Mouse (Mus musculus): Measurements from ENCODE around the gene Tcf19. TPM values are rescaled to one million over a fixed set of nuclear protein-coding genes. Genes with fewer than 3 reads are reported as not detected.

Gene Tcf19
- polyA plus RNA-seq, 1 experiment from 2014 or later = 35.5 TPM

DNA sequence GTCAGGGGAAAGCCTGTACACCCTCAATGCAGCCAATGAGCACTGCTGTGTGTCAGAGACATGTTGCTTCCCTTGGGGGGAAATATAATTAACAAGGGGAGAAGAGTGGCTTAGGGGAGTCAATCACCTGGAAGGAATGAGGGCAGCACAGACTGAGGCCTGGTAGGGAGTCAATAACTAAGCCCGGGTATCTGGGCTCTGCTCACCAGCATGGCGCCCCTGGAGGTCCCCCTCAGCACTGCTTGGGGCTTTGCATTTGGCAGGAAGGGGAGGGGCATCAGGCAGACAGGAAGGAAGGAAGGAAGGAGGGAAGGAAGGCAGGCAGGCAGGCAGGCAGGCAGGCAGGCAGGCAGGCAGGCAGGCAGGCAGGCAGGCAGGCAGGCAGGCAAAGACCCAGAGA is 30.8 kb upstream of the Tcf19 start:
- Histone ChIP-seq H3K9me3 (replicated peaks; ENCODE audit: low read length) (no peaks in the 10 kb centered on the region), H3K9ac (ENCODE audit: low read depth, low read length) (no peak overlapping the region), H3K27me3 (ENCODE audit: insufficient read depth, low read length) (no peaks in the 10 kb centered on the region), H3K36me3 (ENCODE audit: insufficient read depth, low read length) (no peaks in the 10 kb centered on the region), H3K27ac (no peak overlapping the region), H3K4me3 (replicated peaks; ENCODE audit: low read depth, low read length) (no peak overlapping the region), H3K4me1 (replicated peaks; ENCODE audit: insufficient read depth, low read length) (no peaks in the 10 kb centered on the region), H3K4me2 (ENCODE audit: low read length) (no peak overlapping the region)
- no peak for TF ChIP-seq CTCF (IDR thresholded peaks at IDR 0.05; ENCODE audit: low read depth)
- 67% methylated on average over 2 of the region's 2 CpGs for WGBS
- ATAC-seq (replicated peaks; ENCODE audit: low FRiP score, low read depth) (no peak), DNase-seq (ENCODE audit: low spot score) (no peak)

DNA sequence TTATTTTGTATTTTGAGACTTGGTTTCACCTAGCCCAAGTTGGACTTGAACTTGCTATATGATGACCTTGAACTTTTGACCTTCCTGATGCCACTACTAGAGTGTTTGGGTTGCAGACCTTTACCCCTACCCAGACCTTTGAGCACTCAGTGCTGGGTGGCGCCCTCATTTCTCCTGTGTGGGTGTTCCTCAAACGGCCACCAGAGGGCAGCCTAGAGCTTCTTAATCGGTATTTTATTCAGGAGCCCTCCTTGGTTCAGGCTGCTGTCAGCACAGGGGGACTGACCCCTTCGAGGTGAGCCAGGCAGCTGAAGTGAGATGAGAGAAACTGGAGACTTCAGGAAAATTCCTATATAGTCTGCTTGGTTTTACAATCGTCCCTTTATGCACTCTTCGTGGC is 28.1 kb upstream of the Tcf19 start:
- Histone ChIP-seq H3K27ac (no peak overlapping the region), H3K36me3 (ENCODE audit: insufficient read depth, low read length) (no peaks in the 10 kb centered on the region), H3K9me3 (replicated peaks; ENCODE audit: low read length) (no peaks in the 10 kb centered on the region), H3K9ac (ENCODE audit: low read depth, low read length) (no peak overlapping the region), H3K4me1 (replicated peaks; ENCODE audit: insufficient read depth, low read length) (no peaks in the 10 kb centered on the region), H3K4me2 (ENCODE audit: low read length) (no peak overlapping the region), H3K27me3 (ENCODE audit: insufficient read depth, low read length) (no peaks in the 10 kb centered on the region), H3K4me3 (replicated peaks; ENCODE audit: low read depth, low read length) (no peak overlapping the region)
- 36% methylated on average over 6 of the region's 6 CpGs for WGBS
- peak; percentile 68 for DNase-seq (ENCODE audit: low spot score)
- peak; percentile 41; the same call in 1 of the 2 replicates for ATAC-seq (replicated peaks; ENCODE audit: low FRiP score, low read depth)
- peak; percentile 79 for TF ChIP-seq CTCF (IDR thresholded peaks at IDR 0.05; ENCODE audit: low read depth)

DNA sequence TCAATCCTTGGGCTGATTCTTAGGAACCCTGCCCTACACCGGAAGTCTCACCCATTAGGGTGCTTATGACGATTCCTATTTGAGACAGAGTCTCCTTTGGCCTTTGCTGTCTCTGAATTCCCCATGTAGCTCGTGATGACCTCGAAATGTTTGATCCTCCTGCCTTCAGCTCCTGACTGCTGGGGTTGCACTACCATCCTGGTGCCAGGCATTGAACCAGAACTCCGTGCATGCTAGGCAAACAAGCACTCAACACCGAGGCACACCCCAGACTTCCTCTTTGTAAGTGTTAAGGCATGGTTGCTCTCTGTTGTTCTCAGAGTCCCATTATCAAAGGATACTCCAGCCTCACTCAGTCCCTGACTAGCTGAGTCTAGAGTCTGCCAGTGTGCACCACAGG is 27.4 kb upstream of the Tcf19 start:
- no peak for ATAC-seq (replicated peaks; ENCODE audit: low FRiP score, low read depth)
- TF ChIP-seq CTCF (IDR thresholded peaks at IDR 0.05; ENCODE audit: low read depth) = no peak
- Histone ChIP-seq H3K9ac (ENCODE audit: low read depth, low read length) (no peak overlapping the region), H3K4me3 (replicated peaks; ENCODE audit: low read depth, low read length) (no peak overlapping the region), H3K27me3 (ENCODE audit: insufficient read depth, low read length) (no peaks in the 10 kb centered on the region), H3K4me1 (replicated peaks; ENCODE audit: insufficient read depth, low read length) (no peaks in the 10 kb centered on the region), H3K27ac (no peak overlapping the region), H3K36me3 (ENCODE audit: insufficient read depth, low read length) (no peaks in the 10 kb centered on the region), H3K9me3 (replicated peaks; ENCODE audit: low read length) (no peaks in the 10 kb centered on the region), H3K4me2 (ENCODE audit: low read length) (no peak overlapping the region)
- no peak for DNase-seq (ENCODE audit: low spot score)
- WGBS = 67% methylated on average over 6 of the region's 6 CpGs

DNA sequence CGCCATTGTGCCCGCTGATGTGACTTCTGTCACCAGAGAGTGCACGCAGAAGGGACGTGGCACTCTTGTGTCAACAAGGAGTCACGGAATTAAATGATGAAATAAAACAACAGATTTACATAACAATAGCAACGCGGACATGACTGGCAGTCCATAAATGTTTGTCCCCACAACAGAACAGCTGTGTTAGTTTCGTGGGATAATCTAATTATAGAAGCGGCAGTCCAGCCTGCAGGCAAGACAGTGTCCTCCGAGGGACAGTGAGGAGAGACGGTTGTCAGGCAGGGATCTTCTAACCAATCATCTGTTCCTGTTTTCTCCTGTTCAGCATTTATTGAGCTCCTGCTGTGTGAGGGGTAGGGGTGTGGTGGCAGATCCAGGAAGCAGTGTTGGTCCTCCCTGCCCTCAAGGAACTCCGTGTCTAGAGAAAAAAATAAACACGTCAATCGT is 26.8 kb upstream of the Tcf19 start:
- peak; percentile 24 for DNase-seq (ENCODE audit: low spot score)
- 54% methylated on average over 14 of the region's 14 CpGs for WGBS
- no peak overlapping the region for H3K9ac ChIP-seq (ENCODE audit: low read depth, low read length)
- TF ChIP-seq CTCF (IDR thresholded peaks at IDR 0.05; ENCODE audit: low read depth) = no peak
- no peak overlapping the region for H3K27ac ChIP-seq
- H3K9me3 ChIP-seq (replicated peaks; ENCODE audit: low read length) = no peaks in the 10 kb centered on the region
- no peaks in the 10 kb centered on the region for H3K36me3 ChIP-seq (ENCODE audit: insufficient read depth, low read length)
- H3K27me3 ChIP-seq (ENCODE audit: insufficient read depth, low read length) = no peaks in the 10 kb centered on the region
- no peak for ATAC-seq (replicated peaks; ENCODE audit: low FRiP score, low read depth)
- H3K4me3 ChIP-seq (replicated peaks; ENCODE audit: low read depth, low read length) = no peak overlapping the region
- no peak overlapping the region for H3K4me2 ChIP-seq (ENCODE audit: low read length)
- H3K4me1 ChIP-seq (replicated peaks; ENCODE audit: insufficient read depth, low read length) = no peaks in the 10 kb centered on the region

DNA sequence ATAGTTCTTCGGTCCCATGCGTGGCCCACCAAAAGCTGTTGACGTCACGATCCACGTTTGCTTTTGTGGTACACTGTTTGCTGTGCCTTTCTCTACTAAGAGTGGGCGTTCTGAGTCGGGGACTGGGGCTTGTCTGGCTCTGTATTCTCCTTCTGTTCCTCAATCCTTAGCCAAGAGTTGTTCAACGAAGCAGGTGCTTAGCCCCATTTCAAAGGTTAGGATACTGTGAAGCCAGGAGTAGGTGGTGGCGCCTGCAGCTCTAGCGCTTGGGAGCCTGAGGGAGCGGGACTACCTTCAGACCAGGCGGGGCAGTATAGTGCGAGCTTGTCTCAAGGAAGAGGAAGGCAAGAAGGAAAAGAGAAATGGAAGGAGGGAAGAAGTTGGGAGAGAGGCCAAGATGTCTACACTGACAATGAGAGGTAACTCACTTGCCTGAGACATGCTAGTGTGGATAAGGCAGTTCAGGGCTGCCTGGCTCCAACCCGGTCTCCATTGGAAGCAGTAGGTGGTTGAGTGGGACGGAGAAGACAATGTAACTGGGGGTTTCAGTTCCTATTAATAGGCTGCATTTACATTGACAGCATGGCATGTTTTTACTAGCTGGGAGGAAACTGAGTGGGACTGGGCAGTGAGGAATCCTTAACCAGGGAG is 26.3 kb upstream of the Tcf19 start:
- DNase-seq (ENCODE audit: low spot score) = no peak
- Histone ChIP-seq H3K4me1 (replicated peaks; ENCODE audit: insufficient read depth, low read length) (no peaks in the 10 kb centered on the region), H3K27ac (no peak overlapping the region), H3K27me3 (ENCODE audit: insufficient read depth, low read length) (no peaks in the 10 kb centered on the region), H3K9ac (ENCODE audit: low read depth, low read length) (no peak overlapping the region), H3K9me3 (replicated peaks; ENCODE audit: low read length) (no peaks in the 10 kb centered on the region), H3K4me3 (replicated peaks; ENCODE audit: low read depth, low read length) (no peak overlapping the region), H3K4me2 (ENCODE audit: low read length) (no peak overlapping the region), H3K36me3 (ENCODE audit: insufficient read depth, low read length) (no peaks in the 10 kb centered on the region)
- TF ChIP-seq CTCF (IDR thresholded peaks at IDR 0.05; ENCODE audit: low read depth) = no peak
- WGBS = 86% methylated on average over 15 of the region's 15 CpGs
- no peak for ATAC-seq (replicated peaks; ENCODE audit: low FRiP score, low read depth)

DNA sequence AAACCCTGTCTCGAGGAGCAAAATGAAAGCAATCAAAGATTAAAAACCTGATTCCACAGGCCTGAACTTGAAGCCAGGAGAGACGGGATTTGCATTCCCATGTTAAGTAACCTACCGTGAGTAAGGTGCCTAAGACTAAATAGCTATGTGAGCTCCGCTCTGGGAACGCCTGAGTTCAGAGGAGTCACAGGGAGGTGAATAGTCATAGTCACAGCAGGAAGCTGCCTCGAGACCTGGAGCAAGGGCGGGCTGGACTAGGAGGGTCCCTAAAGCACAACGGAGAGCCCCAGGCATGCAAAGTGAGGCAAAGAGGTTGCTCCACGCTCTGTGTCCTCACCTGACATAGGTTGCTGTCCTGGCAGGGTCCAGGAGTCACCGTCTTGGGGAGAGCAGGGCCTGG is 22.9 kb upstream of the Tcf19 start:
- H3K27me3 ChIP-seq (ENCODE audit: insufficient read depth, low read length) = no peaks in the 10 kb centered on the region
- H3K9ac ChIP-seq (ENCODE audit: low read depth, low read length) = no peak overlapping the region
- H3K27ac ChIP-seq = no peak overlapping the region
- TF ChIP-seq CTCF (IDR thresholded peaks at IDR 0.05; ENCODE audit: low read depth) = no peak
- no peaks in the 10 kb centered on the region for H3K4me1 ChIP-seq (replicated peaks; ENCODE audit: insufficient read depth, low read length)
- no peak for DNase-seq (ENCODE audit: low spot score)
- H3K4me3 ChIP-seq (replicated peaks; ENCODE audit: low read depth, low read length) = no peak overlapping the region
- H3K9me3 ChIP-seq (replicated peaks; ENCODE audit: low read length) = no peaks in the 10 kb centered on the region
- no peak overlapping the region for H3K4me2 ChIP-seq (ENCODE audit: low read length)
- 54% methylated on average over 10 of the region's 10 CpGs for WGBS
- H3K36me3 ChIP-seq (ENCODE audit: insufficient read depth, low read length) = no peaks in the 10 kb centered on the region
- no peak for ATAC-seq (replicated peaks; ENCODE audit: low FRiP score, low read depth)

DNA sequence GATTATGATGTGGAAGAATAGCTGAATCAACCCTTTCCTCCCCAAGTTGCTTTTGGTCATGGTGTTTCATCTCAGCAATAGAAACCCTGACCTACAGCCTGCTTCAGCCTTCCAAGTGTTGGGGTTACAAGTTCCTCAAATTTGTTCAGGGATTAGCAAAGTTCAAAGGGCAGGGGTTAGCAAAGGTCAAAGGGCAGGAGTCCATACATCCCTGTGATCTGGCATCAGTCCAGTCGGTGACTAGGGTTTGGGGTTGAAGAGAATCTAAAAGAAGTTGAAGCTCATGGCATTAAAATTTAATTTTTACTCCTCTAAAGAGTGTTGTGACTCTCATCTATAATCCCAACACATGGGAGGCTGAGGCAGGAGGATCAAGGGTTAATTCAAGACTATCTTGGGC is 21.9 kb upstream of the Tcf19 start:
- WGBS = 84% methylated on average over 1 of the region's 1 CpGs
- no peaks in the 10 kb centered on the region for H3K9me3 ChIP-seq (replicated peaks; ENCODE audit: low read length)
- DNase-seq (ENCODE audit: low spot score) (no peak), ATAC-seq (replicated peaks; ENCODE audit: low FRiP score, low read depth) (no peak)
- H3K4me3 ChIP-seq (replicated peaks; ENCODE audit: low read depth, low read length) = no peak overlapping the region
- no peaks in the 10 kb centered on the region for H3K27me3 ChIP-seq (ENCODE audit: insufficient read depth, low read length)
- no peak overlapping the region for H3K9ac ChIP-seq (ENCODE audit: low read depth, low read length)
- H3K4me1 ChIP-seq (replicated peaks; ENCODE audit: insufficient read depth, low read length) = no peaks in the 10 kb centered on the region
- no peak for TF ChIP-seq CTCF (IDR thresholded peaks at IDR 0.05; ENCODE audit: low read depth)
- H3K27ac ChIP-seq = no peak overlapping the region
- H3K36me3 ChIP-seq (ENCODE audit: insufficient read depth, low read length) = no peaks in the 10 kb centered on the region
- no peak overlapping the region for H3K4me2 ChIP-seq (ENCODE audit: low read length)

All from kidney, postnatal 0 days (tissue).